Mouse (Mus musculus): Measurements from ENCODE around the gene 9530077C05Rik.
"Not testable (repeated sequence)": the region's sequence is repeated elsewhere in the genome, so short reads cannot be mapped to it uniquely, and the experiment has no call there.

The 9530077C05Rik gene

GRCm38 (mm10) chr9:22411002-22411857 is at the start of gene 9530077C05Rik:
TSS of gene 9530077C05Rik (plus strand) at chr9:22411513.
- peak; percentile 98 for DNase-seq

GRCm38 (mm10) chr9:22366221-22366620 is 45.1 kb upstream of the 9530077C05Rik start:
- no peak for DNase-seq

GRCm38 (mm10) chr9:22366621-22367020 is 44.7 kb upstream of the 9530077C05Rik start:
- no peak for DNase-seq

GRCm38 (mm10) chr9:22368030-22368429 is 43.3 kb upstream of the 9530077C05Rik start:
- no peak for DNase-seq

GRCm38 (mm10) chr9:22372760-22373159 is 38.6 kb upstream of the 9530077C05Rik start:
- no peak for DNase-seq

- DNase-seq = peak; percentile 9
These were observed 35.2 kb upstream of the 9530077C05Rik start for GRCm38 (mm10) chr9:22376086-22376485.

GRCm38 (mm10) chr9:22385890-22386289 is 25.4 kb upstream of the 9530077C05Rik start:
- no peak for DNase-seq

GRCm38 (mm10) chr9:22387901-22388300 is 23.4 kb upstream of the 9530077C05Rik start:
- DNase-seq = no peak

- DNase-seq = no peak
These were observed 22.8 kb upstream of the 9530077C05Rik start for GRCm38 (mm10) chr9:22388401-22388980.

GRCm38 (mm10) chr9:22389021-22389476 is 22.3 kb upstream of the 9530077C05Rik start, which contains the start of gene Anln:
TSS of gene Anln (minus strand) at chr9:22389188.
- peak; percentile 83 for DNase-seq

GRCm38 (mm10) chr9:22389736-22390245 is 21.5 kb upstream of the 9530077C05Rik start:
- DNase-seq = no peak

- DNase-seq = no peak
These were observed 20.9 kb upstream of the 9530077C05Rik start for GRCm38 (mm10) chr9:22390390-22390789.

- DNase-seq = no peak
These were observed 16.6 kb upstream of the 9530077C05Rik start for GRCm38 (mm10) chr9:22394725-22395124.

GRCm38 (mm10) chr9:22399021-22399420 is 12.3 kb upstream of the 9530077C05Rik start:
- no peak for DNase-seq

- no peak for DNase-seq
These were observed 9.3 kb upstream of the 9530077C05Rik start for GRCm38 (mm10) chr9:22402001-22402400.

- DNase-seq = no peak
These were observed 8.3 kb upstream of the 9530077C05Rik start for GRCm38 (mm10) chr9:22402976-22403375.

- DNase-seq = not testable (repeated sequence)
These were observed 7.8 kb upstream of the 9530077C05Rik start for GRCm38 (mm10) chr9:22403501-22403900.

GRCm38 (mm10) chr9:22405414-22405813 is 5.9 kb upstream of the 9530077C05Rik start:
- DNase-seq = no peak

- not testable (repeated sequence) for DNase-seq
These were observed 3.7 kb upstream of the 9530077C05Rik start for GRCm38 (mm10) chr9:22407633-22408032.

- not testable (repeated sequence) for DNase-seq
These were observed 3.0 kb upstream of the 9530077C05Rik start for GRCm38 (mm10) chr9:22408344-22408743.

GRCm38 (mm10) chr9:22409501-22409900 is 1.8 kb upstream of the 9530077C05Rik start:
- no peak for DNase-seq

GRCm38 (mm10) chr9:22416187-22416586 is 4.9 kb downstream of the 9530077C05Rik start:
- no peak for DNase-seq

GRCm38 (mm10) chr9:22417547-22417946 is 6.2 kb downstream of the 9530077C05Rik start:
- no peak for DNase-seq

GRCm38 (mm10) chr9:22419877-22420276 is 8.6 kb downstream of the 9530077C05Rik start:
- DNase-seq = no peak

All from cerebellum, adult 9-11 months (tissue).